Mouse (Mus musculus): ENCODE results near the gene Cnn1. TPM values are rescaled to one million over a fixed set of nuclear protein-coding genes. Genes with fewer than 3 reads are reported as not detected.

The Cnn1 gene
- polyA plus RNA-seq, 1 experiment from 2014 or later: 303 TPM

DNA sequence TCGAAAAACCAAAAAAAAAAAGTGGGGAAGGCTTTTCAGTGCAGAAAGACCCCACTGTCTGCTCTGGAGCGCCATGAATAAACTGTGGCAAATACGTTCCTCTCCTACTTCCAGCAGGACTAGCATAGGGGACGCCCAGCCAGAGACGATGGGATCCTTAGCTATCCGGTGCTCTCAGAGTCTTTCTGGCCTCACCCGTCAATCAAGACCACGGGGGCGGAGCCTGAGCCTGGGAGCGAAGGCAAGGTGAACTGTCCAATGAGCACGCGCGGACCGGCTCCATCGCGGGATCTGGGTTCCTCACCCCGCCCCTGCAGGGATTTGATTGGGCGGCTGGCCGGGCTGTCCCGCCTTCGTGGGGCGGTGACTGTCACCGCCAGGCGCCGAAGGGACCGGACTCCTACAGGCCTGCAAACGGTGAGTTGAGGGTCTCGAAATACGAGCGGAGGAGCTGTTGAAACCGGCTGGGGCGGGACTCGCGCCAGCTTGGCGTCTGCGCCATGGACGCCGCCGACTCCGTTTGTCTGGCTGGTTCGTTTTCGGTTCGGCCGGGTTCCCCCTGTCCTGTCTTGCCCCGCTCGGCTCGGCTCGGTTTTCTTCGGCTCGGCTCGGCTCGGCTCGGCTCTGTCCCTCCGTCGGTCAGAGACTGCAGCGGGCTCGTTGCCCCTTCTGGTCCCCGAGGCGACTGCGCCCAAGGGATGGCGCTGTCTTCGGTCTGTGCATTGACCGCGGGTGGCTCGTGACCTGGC, 57.7 kb downstream of the Cnn1 start, which contains the start of gene Pigyl:
Gene Pigyl (plus strand): TSS at position 350 of the 749 bp plus-strand sequence.
- WGBS: under 1% methylated on average over 65 of the region's 65 CpGs
- Histone ChIP-seq H3K9ac (peak within 1 kb of the TSS; percentile 73), H3K4me1 (replicated peaks) (peaks cover 16% of the 10 kb centered on the region), H3K4me3 (replicated peaks) (peak within 1 kb of the TSS; percentile 63), H3K36me3 (no peaks in the 10 kb centered on the region), H3K27ac (peak within 1 kb of the TSS; percentile 85), H3K9me3 (no peaks in the 10 kb centered on the region), H3K4me2 (replicated peaks) (peak within 1 kb of the TSS; percentile 82), H3K27me3 (replicated peaks) (no peaks in the 10 kb centered on the region)
- ATAC-seq: peak; percentile 99

DNA sequence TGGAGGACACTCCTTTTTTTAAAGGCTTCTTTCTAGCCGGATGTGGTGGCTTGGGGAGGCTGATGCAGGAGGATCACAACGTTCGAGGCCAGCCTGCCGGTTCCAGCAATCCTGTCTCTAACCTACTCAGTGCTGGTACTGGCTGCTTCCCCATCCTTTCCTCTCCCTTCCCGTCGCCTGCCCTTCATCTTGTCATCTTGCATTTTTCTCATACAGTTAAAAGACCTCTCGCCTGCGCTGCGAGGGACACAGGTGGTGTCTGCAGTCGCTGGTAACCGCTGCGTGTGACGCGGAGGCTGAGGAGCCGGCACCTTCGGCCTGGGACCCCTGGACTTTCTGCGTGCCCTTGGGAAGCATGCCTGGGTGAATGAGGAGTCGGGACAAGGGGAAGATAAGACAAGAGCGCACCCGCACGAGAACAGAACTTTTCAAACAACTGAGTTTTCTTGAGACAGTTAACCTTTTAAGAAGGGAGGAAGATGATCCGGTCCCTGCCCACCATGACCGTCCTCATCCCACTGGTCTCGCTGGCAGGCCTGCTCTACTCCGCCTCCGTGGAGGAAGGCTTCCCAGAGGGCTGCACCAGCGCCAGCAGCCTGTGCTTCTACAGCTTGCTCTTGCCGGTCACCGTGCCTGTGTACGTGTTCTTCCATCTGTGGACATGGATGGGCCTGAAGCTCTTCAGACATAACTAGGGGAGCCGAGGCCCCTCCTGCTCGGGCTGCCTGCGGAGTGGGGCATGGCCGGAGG, 58.7 kb downstream of the Cnn1 start:
- WGBS: 70% methylated on average over 34 of the region's 34 CpGs
- Histone ChIP-seq H3K9me3 (no peaks in the 10 kb centered on the region), H3K27ac (no peak overlapping the region), H3K9ac (peak overlapping the region; percentile 73; the same call in 1 of the 2 replicates), H3K4me1 (replicated peaks) (peaks cover 16% of the 10 kb centered on the region), H3K4me2 (replicated peaks) (peak overlapping the region; percentile 82), H3K27me3 (replicated peaks) (no peaks in the 10 kb centered on the region), H3K36me3 (no peaks in the 10 kb centered on the region), H3K4me3 (replicated peaks) (peak overlapping the region; percentile 63)
- ATAC-seq: no peak

Other genes starting within 250 kb of the Cnn1 start
- 26.9 and 30.7 TPM in 2 replicates for gene Dock6, start 246.6 kb upstream of the Cnn1 start, polyA plus RNA-seq (2015; fragmentation: Nextera tagmentation; extraction: Ambion mirVana)
- gene Rab3d, start 181.0 kb upstream of the Cnn1 start, polyA plus RNA-seq (2015; fragmentation: Nextera tagmentation; extraction: Ambion mirVana): 34.6 and 41.9 TPM in 2 replicates
- 3.1 and 4.2 TPM in 2 replicates for gene Ccdc159, start 171.7 kb upstream of the Cnn1 start, polyA plus RNA-seq (2015; fragmentation: Nextera tagmentation; extraction: Ambion mirVana)
- gene Tmem205, start 171.7 kb upstream of the Cnn1 start, polyA plus RNA-seq (2015; fragmentation: Nextera tagmentation; extraction: Ambion mirVana): 71.7 and 81.7 TPM in 2 replicates
- 6.9 and 7.0 TPM in 2 replicates for gene Plppr2, start 162.2 kb upstream of the Cnn1 start, polyA plus RNA-seq (2015; fragmentation: Nextera tagmentation; extraction: Ambion mirVana)
- 5.2 and 5.7 TPM in 2 replicates for gene Swsap1, start 143.5 kb upstream of the Cnn1 start, polyA plus RNA-seq (2015; fragmentation: Nextera tagmentation; extraction: Ambion mirVana)
- 4.0 and 4.3 TPM in 2 replicates for gene Epor, start 135.7 kb upstream of the Cnn1 start, polyA plus RNA-seq (2015; fragmentation: Nextera tagmentation; extraction: Ambion mirVana)
- gene Rgl3, start 109.8 kb upstream of the Cnn1 start, polyA plus RNA-seq (2015; fragmentation: Nextera tagmentation; extraction: Ambion mirVana): 1.6 and 1.7 TPM in 2 replicates
- gene Ccdc151, start 96.6 kb upstream of the Cnn1 start, polyA plus RNA-seq (2015; fragmentation: Nextera tagmentation; extraction: Ambion mirVana): 0.25 and 0.50 TPM in 2 replicates
- gene Prkcsh, start 96.4 kb upstream of the Cnn1 start, polyA plus RNA-seq (2015; fragmentation: Nextera tagmentation; extraction: Ambion mirVana): 105 and 122 TPM in 2 replicates
- 2.8 and 2.9 TPM in 2 replicates for gene Elavl3, start 47.2 kb upstream of the Cnn1 start, polyA plus RNA-seq (2015; fragmentation: Nextera tagmentation; extraction: Ambion mirVana)
- gene Gm49318, start 28.0 kb upstream of the Cnn1 start, polyA plus RNA-seq (2015; fragmentation: Nextera tagmentation; extraction: Ambion mirVana): not detected in 2 replicates
- 9.7 and 10.6 TPM in 2 replicates for gene Zfp653, start 27.8 kb upstream of the Cnn1 start, polyA plus RNA-seq (2015; fragmentation: Nextera tagmentation; extraction: Ambion mirVana)
- gene Ecsit, start 13.8 kb upstream of the Cnn1 start, polyA plus RNA-seq (2015; fragmentation: Nextera tagmentation; extraction: Ambion mirVana): 44.4 and 50.0 TPM in 2 replicates
- 143 and 157 TPM in 2 replicates for gene Elof1, start 18.0 kb downstream of the Cnn1 start, polyA plus RNA-seq (2015; fragmentation: Nextera tagmentation; extraction: Ambion mirVana)
- 39.0 and 49.8 TPM in 2 replicates for gene Acp5, start 36.5 kb downstream of the Cnn1 start, polyA plus RNA-seq (2015; fragmentation: Nextera tagmentation; extraction: Ambion mirVana)
- 88.6 and 90.0 TPM in 2 replicates for gene Pigyl, start 57.6 kb downstream of the Cnn1 start, polyA plus RNA-seq (2015; fragmentation: Nextera tagmentation; extraction: Ambion mirVana)
- gene Zfp872, start 88.9 kb downstream of the Cnn1 start, polyA plus RNA-seq (2015; fragmentation: Nextera tagmentation; extraction: Ambion mirVana): 0.29 and 0.90 TPM in 2 replicates
- gene Zfp809, start 126.5 kb downstream of the Cnn1 start, polyA plus RNA-seq (2015; fragmentation: Nextera tagmentation; extraction: Ambion mirVana): 19.3 and 23.6 TPM in 2 replicates
- gene Zfp599, start 160.7 kb downstream of the Cnn1 start, polyA plus RNA-seq (2015; fragmentation: Nextera tagmentation; extraction: Ambion mirVana): 4.2 and 4.3 TPM in 2 replicates
- 12.4 and 13.3 TPM in 2 replicates for gene Zfp810, start 208.4 kb downstream of the Cnn1 start, polyA plus RNA-seq (2015; fragmentation: Nextera tagmentation; extraction: Ambion mirVana)